Mouse (Mus musculus): ENCODE measurements around the gene Sec1.
A peak's percentile ranks its signal among the peaks of the same experiment; 100 is the strongest.
"Not testable (repeated sequence)": the region's sequence is repeated elsewhere in the genome, so short reads cannot be mapped to it uniquely, and the experiment has no call there.

Gene Sec1

DNA sequence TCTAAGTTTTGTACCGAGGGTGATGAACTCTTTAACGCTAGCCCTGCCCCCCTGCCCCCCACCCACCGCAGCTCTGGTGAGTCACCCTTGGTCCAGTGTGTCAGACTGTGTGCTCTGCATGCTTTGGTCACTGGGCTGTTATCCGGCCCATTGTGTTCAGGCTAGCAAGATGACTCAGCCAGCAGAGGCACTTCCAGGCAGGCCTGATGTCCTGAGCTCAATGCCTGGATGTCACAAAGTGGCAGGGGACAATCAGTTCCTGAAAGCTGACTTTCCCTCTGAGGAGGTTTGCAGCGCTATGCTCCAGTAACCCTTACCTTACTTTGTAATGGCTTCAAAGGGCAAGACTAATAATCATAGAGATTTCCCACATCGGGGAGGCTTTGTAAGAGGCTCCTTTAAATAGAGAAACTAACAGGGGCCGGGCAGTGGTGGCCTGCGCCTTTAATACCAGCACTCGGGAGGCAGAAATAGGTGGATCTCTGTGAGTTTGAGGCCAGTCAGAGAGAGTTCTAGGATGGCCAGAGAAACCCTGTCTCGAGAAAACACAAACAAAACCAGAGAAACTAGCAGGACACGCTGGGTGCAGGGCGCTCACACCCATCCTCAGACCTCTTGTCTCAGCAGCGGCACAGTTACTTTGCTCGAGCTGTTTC, 14.1 kb downstream of the Sec1 start:
- no peak for DNase-seq (ENCODE audit: extremely low spot score, low read depth, low spot score)

DNA sequence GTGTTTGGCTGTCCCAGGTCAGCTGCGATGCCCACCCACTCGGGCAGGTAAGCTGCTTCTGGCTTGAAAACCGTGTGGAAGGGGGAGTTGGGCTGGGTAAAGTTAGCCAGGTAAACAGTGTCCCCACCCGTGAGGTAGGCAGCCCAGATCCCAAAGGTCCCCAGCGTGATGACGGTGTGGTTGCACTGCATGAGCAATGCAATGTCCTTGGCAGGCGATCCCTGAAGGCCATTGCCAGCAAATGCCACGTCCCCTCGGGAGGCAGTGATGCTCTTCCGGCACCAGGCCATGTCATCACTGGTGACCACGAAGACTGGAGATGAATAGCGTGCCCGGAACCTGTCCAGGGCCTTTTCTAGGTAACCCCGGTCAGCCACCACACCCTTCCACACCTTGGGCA, 15.7 kb downstream of the Sec1 start:
- DNase-seq (ENCODE audit: extremely low spot score, low read depth, low spot score): no peak

DNA sequence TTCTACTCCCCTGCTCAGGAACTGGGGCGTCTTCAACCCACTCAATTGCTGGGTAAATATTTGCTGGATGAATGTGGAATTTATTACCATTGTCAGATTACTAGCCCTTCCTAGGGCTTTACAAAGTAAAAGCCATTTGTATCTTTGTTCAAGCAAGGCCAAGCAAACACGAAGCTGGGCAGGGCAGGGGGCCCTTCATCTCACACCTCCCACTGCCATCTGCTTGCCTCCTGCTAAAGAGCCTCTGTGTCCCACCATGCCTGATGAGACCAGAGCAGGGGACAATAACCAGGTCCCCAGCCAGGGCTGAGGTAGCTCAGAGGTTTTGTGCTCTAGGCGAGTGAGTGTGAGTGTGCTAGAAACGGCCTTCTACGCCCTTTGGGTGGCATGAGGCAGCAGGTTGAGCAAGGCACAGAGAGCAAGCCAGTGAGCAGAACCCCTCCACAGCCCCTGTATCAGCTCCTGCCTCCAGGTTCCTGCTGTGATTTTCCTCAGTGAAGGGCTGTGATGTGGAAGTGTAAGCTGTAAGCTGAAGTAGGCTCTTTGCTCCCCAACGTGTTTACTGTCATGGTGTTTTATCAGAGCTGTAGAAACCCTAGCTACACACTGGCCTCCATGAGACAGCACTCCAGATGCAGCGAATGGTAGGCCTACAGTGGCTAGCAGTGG, 16.4 kb downstream of the Sec1 start:
- no peak for DNase-seq (ENCODE audit: extremely low spot score, low read depth, low spot score)

GRCm38 (mm10) chr7:45668921-45669320, 25.3 kb downstream of the Sec1 start:
- DNase-seq (ENCODE audit: extremely low spot score, low read depth, low spot score): no peak

DNA sequence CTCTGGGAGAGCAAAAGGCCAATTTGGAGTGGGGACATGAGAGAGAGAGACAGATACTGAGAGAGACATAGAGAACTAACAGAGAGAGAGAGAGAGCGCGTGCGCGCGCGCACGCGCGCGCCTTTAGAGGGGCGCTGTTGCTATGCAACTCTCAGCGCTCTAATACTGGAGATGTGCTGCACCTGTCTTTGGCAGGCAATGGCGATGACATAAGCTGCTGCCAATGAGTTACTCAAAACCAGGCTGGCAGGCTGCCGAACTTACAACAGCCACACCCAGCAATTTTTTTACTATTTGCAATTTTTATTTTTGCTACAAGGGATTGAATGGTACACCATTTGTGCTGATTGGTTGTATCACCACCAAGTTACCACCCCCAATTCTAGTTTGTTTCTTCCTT, 26.4 kb downstream of the Sec1 start:
- DNase-seq (ENCODE audit: extremely low spot score, low read depth, low spot score): no peak

DNA sequence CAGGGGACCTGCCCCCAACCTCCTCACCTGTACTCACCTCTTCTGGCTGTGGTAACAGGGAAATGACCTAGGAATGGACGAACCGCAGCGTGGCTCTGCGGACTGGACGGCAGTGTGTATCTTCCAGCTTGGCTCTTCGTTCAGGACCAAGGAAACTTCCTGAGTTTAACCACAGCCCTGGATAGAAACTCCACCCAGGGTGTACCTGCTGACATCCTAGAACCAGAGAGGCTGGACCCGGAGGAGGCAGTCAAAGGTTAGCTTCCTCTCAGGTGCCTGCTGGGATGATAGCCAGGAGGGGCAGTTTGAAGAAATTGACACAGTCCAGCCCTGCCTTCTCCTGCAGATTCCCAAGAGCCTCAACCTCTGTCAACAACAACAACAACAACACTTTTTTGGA, 28.0 kb downstream of the Sec1 start, which contains the start of gene Fut2:
Gene Fut2 (minus strand): TSS at position 234 of the 400 bp plus-strand sequence.
- DNase-seq (ENCODE audit: extremely low spot score, low read depth, low spot score): no peak

DNA sequence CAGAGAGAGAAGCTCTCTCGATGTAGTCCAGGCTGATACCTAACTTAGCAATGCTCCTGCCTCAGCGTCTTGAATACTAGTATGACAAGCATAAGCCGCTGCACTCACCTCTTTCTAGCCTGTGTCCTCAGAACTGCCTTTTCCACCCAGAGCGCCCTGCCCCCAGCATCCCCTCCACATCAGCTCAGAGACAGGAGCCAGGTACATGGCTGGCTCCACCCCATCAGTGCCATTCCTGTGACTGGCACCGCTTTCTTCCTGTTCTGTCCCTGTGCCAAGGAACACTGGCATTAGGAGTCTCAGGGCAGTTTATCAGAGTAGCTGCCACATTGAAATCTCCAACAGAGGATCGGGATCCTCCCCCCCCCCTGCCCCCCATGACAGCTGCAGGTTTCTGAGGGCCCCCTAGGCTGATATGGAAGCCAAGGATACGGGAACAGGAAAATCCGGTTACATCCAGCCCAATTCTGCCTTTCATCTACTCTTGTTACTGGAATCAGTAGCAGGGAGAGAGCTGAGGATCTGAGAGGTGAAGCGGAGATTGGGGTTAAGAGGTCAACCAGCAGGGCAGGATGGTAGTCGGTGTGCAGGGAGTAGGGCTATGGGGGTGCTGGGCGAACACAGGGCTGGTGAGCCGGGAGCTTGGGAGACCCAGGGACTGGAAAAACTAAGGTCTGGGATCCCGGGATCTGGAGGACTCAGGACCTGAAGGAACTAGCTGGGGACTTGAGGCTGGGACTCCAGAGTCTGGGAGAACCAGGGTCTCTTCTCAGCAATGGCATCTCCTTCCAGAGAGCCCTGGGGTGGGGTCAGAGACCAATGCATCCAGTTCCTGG, 28.7 kb downstream of the Sec1 start:
- no peak for DNase-seq (ENCODE audit: extremely low spot score, low read depth, low spot score)

DNA sequence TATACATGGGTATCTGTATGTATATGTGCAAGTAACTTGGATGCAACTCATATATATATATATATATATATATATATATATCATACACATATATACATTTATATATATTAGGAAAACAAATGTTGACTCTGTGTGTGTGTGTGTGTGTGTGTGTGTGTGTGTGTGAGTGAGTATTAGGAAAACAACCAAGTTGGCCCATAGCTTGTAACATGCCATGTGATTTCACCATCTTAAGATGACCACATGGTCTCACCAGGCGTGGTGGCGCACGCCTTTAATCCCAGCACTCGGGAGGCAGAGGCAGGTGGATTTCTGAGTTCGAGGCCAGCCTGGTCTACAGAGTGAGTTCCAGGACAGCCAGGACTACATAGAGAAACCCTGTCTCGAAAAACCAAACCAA, 32.5 kb downstream of the Sec1 start:
- DNase-seq (ENCODE audit: extremely low spot score, low read depth, low spot score): not testable (repeated sequence)

- no peak for DNase-seq (ENCODE audit: extremely low spot score, low read depth, low spot score)
These were observed 33.3 kb downstream of the Sec1 start for GRCm38 (mm10) chr7:45660746-45661478.

DNA sequence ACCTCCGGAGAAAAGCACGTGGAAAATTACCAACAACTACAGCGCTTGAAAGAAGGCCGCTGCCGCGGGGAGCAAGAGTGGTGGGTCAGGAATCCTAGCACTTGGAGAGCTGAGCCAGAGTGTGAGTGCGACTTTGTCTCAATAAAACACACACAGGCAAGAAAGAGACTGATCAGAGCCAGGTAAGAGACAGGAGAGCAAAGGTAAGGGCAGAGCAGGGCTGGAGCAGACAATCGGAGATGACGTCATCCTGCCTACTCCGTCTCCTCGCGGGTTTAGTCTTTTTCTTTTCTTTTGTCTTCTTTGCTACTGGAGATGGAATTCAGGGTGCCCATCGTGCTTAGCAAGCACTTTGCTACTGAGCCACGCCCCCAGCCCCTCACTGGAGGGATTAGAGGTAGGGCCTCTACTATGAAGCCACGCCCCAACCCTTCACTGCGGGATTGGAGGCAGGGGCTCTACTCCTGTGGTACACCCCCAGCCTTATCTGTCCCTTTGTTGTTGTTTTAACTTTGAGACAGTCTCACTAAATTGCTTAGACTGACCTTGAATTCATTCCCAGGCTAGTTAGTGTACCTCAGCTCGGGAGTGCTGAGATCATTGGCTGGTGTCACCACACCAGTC, 39.7 kb downstream of the Sec1 start:
- DNase-seq (ENCODE audit: extremely low spot score, low read depth, low spot score): no peak

GRCm38 (mm10) chr7:45650484-45650883, 43.7 kb downstream of the Sec1 start:
- DNase-seq (ENCODE audit: extremely low spot score, low read depth, low spot score): not testable (repeated sequence)

DNA sequence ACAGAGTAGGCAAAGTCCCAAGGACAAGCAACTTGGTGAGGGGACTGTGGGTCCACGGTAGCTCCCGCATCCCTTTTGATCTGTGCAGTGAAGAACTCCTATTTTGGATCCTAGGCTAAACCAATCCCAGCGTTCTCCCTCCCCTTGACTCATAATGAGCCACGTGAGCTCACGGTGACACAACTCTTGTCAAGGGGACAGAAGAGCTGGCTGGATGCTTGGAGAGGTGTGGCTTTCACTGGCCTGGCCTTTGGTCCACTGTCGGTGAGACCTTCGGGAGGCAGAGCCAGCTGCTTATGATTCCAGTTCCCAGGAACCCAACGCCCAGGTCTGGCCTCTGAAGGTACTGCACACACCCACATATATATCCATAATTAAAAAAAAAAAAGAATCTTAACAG, 44.9 kb downstream of the Sec1 start:
- DNase-seq (ENCODE audit: extremely low spot score, low read depth, low spot score): no peak

DNA sequence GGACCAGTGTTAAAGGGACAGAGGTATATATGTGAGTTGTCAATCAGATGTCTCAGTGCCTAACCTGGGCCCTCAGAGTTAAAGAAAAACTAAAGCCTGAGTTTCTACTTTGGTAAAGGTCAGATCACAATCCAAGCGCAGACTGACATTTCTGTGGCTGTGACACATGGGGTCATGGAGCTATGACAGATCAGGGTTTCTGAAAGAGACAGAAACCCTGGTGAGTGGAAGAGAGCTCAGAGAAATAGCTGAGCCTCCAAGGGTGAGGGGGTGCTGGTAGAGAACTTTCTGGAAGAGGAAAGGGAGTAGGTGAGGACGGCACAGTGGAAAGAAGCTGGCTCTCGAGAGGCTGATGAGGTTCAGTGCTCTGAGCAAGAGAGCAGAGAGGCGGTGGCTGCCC, 47.5 kb downstream of the Sec1 start:
- no peak for DNase-seq (ENCODE audit: extremely low spot score, low read depth, low spot score)

GRCm38 (mm10) chr7:45645591-45645971, 48.6 kb downstream of the Sec1 start:
- DNase-seq (ENCODE audit: extremely low spot score, low read depth, low spot score): no peak

GRCm38 (mm10) chr7:45644872-45645590, 49.2 kb downstream of the Sec1 start:
- DNase-seq (ENCODE audit: extremely low spot score, low read depth, low spot score): no peak

GRCm38 (mm10) chr7:45644183-45644582, 50.0 kb downstream of the Sec1 start:
- DNase-seq (ENCODE audit: extremely low spot score, low read depth, low spot score): no peak

DNA sequence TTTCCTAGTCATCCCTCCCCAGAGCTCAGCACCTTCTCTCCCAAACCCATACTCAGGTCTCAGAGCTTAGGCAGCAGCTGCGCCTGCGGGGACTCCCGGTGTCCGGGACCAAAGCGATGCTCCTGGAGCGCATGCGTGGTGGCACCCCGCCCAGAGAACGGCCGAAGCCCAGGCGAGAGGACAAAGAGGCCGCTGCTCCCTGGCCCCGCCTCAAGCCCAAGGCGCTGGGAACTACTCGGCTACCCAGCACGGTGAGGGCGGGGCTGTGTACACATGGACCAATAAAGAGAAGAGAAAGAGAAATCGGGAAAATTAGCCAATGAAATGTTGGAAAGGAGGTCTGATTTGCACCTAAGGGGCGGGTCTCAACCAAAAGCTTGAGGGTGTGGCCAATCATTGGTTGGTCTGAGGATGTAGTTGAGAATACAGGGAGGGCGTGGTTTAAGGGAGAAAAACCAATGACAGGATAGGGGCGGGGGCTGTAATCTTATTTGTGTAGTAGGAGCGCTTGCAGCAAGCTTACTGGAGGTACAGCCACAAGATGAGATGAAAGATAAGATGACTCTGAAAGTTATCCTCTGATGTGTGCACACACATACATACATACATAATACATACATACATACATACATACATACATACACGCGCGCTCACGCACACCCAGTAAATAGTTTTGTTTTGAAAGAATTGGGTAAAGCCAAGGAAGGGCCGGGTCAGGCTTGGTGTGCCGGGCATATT, 50.6 kb downstream of the Sec1 start:
- DNase-seq (ENCODE audit: extremely low spot score, low read depth, low spot score): peak; percentile 95

GRCm38 (mm10) chr7:45642503-45643255, 51.5 kb downstream of the Sec1 start:
- no peak for DNase-seq (ENCODE audit: extremely low spot score, low read depth, low spot score)

DNA sequence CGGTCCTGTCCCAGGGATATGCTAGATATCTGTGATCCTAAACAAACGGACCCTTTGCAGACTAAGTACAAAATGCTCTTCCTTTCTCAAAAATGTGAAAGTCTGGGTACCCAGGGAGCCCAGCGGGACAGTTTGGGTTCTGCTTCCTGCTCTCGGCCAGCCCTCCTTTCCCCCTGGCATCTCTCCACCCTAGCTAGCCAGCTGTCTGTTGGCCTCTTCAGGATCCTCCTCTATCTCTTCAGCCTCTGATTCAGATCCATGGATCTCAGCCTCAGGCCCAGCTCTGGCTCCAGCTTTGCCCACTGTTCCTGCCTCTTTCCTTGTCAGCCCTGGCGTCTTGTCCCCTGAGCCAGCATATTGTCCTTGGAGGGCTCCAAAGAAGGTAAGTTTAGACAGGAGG, 52.1 kb downstream of the Sec1 start:
- DNase-seq (ENCODE audit: extremely low spot score, low read depth, low spot score): no peak
